Mouse (Mus musculus) stomach, postnatal 0 days (tissue): ENCODE data around the gene Palm. TPM values are rescaled to one million over a fixed set of nuclear protein-coding genes. Genes with fewer than 3 reads are reported as not detected.

ENCODE experiments used
- ATAC-seq: fragments of 200-750 bp; cut with Nextera tagmentation; 2 replicates; pipeline ENCODE4 v1.8.0; 2017; ENCODE audit not compliant: low FRiP score, low TSS enrichment
- DNase-seq: peaks from one replicate; pipeline ENCODE4 v3.0.0-alpha.2; 2016; ENCODE audit warnings: low spot score
- H3K27ac ChIP-seq: fragments of 300-500 bp; sonication (generic); replicated peaks from 2 replicates; pipeline ENCODE4 v1.5.1; 2014; ENCODE audit warnings: mild to moderate bottlenecking, control low read depth
- H3K27me3 ChIP-seq: fragments of 300-500 bp; sonication (generic); 2 replicates; pipeline ENCODE4 v1.6.1; 2014; ENCODE audit warnings: low read length; ENCODE audit not compliant: control insufficient read depth, insufficient read depth
- H3K36me3 ChIP-seq: fragments of 300-500 bp; sonication (generic); 2 replicates; pipeline ENCODE4 v1.6.1; 2014; ENCODE audit warnings: low read length, mixed read lengths; ENCODE audit not compliant: control insufficient read depth, insufficient read depth
- H3K4me1 ChIP-seq: fragments of 300-500 bp; sonication (generic); replicated peaks from 2 replicates; pipeline ENCODE4 v1.6.1; 2014; ENCODE audit warnings: antibody characterized with exemption; ENCODE audit not compliant: control insufficient read depth, insufficient read depth
- H3K4me2 ChIP-seq: fragments of 300-500 bp; sonication (generic); replicated peaks from 2 replicates; pipeline ENCODE4 v1.6.1; 2014; ENCODE audit warnings: low read depth, mild to moderate bottlenecking, control low read depth, moderate library complexity
- H3K4me3 ChIP-seq: fragments of 300-500 bp; sonication (generic); 2 replicates; pipeline ENCODE4 v1.5.1; 2014; ENCODE audit warnings: low read depth, low read length, control low read depth
- H3K9ac ChIP-seq: fragments of 300-500 bp; sonication (generic); 2 replicates; pipeline ENCODE4 v1.6.1; 2014; ENCODE audit warnings: mild to moderate bottlenecking, low read length, control low read depth, mixed read lengths
- H3K9me3 ChIP-seq: fragments of 300-500 bp; sonication (generic); 2 replicates; pipeline ENCODE4 v1.6.1; 2016; ENCODE audit warnings: low read length; ENCODE audit not compliant: control insufficient read depth
- CTCF ChIP-seq: IDR thresholded peaks from 2 replicates; pipeline ENCODE4 v1.5.1; 2016; ENCODE audit warnings: antibody characterized with exemption, low read depth, mild to moderate bottlenecking, moderate library complexity
- EP300 ChIP-seq: optimal IDR thresholded peaks from 2 replicates; pipeline ENCODE3; 2016; ENCODE audit warnings: antibody characterized with exemption
- WGBS: fragments of 180-500 bp; shearing (Covaris S2); extraction: QIAGEN DNeasy Blood & Tissue Kit; methylation state at CpG from one replicate; pipeline ENCODE4 v1.1.7; 2014; 5-methylcytosine and 5-hydroxymethylcytosine counted together
- polyA plus RNA-seq: library from polyadenylated mRNA; unstranded; fragments of >200 nt; fragmentation: Nextera tagmentation; extraction: Ambion mirVana; gene quantifications from 2 replicates; pipeline ENCODE4 v1.2.1, GENCODE M21; 2015

Gene Palm
- polyA plus RNA-seq, 1 experiment from 2014 or later, result 27.8 TPM

GRCm38 (mm10) chr10:79780664-79781015, 12.7 kb upstream of the Palm start:
- Histone ChIP-seq H3K9me3 (no peaks in the 10 kb centered on the region), H3K9ac (peak overlapping the region; percentile 27; the same call in 1 of the 2 replicates), H3K4me1 (peaks cover 2% of the 10 kb centered on the region; the same call in 1 of the 2 replicates), H3K4me2 (peak overlapping the region; percentile 62), H3K27ac (peak overlapping the region; percentile 37), H3K36me3 (no peaks in the 10 kb centered on the region), H3K27me3 (no peaks in the 10 kb centered on the region), H3K4me3 (peak overlapping the region; percentile 41)
- TF ChIP-seq EP300 (no peak), CTCF (no peak)
- DNase-seq, result no peak
- no peak; the same call in 1 of the 2 replicates for ATAC-seq
- WGBS, result 3% methylated on average over 13 of the region's 13 CpGs

GRCm38 (mm10) chr10:79781139-79781538, 12.2 kb upstream of the Palm start:
- Histone ChIP-seq H3K9me3 (no peaks in the 10 kb centered on the region), H3K9ac (peak overlapping the region; percentile 31; the same call in 1 of the 2 replicates), H3K27me3 (no peaks in the 10 kb centered on the region), H3K36me3 (no peaks in the 10 kb centered on the region), H3K27ac (peak overlapping the region; percentile 37), H3K4me3 (peak overlapping the region; percentile 41), H3K4me1 (peaks cover 2% of the 10 kb centered on the region; the same call in 1 of the 2 replicates), H3K4me2 (peak overlapping the region; percentile 62)
- TF ChIP-seq EP300, result no peak
- TF ChIP-seq CTCF, result no peak
- ATAC-seq, result no peak; the same call in 1 of the 2 replicates
- WGBS, result 29% methylated on average over 21 of the region's 21 CpGs
- DNase-seq, result no peak

- no peak overlapping the region for H3K9ac ChIP-seq
- no peak overlapping the region for H3K27ac ChIP-seq
- H3K27me3 ChIP-seq, result no peaks in the 10 kb centered on the region
- H3K4me3 ChIP-seq, result no peak overlapping the region
- 73% methylated on average over 5 of the region's 5 CpGs for WGBS
- peaks cover 2% of the 10 kb centered on the region; the same call in 1 of the 2 replicates for H3K4me1 ChIP-seq
- no peaks in the 10 kb centered on the region for H3K36me3 ChIP-seq
- no peak for DNase-seq
- ATAC-seq, result no peak
- H3K9me3 ChIP-seq, result no peaks in the 10 kb centered on the region
- TF ChIP-seq CTCF, result peak; percentile 18; the same call in 1 of the 2 replicates
- no peak for TF ChIP-seq EP300
- no peak overlapping the region for H3K4me2 ChIP-seq
Measured at GRCm38 (mm10) chr10:79781956-79782355, 11.4 kb upstream of the Palm start.

DNA sequence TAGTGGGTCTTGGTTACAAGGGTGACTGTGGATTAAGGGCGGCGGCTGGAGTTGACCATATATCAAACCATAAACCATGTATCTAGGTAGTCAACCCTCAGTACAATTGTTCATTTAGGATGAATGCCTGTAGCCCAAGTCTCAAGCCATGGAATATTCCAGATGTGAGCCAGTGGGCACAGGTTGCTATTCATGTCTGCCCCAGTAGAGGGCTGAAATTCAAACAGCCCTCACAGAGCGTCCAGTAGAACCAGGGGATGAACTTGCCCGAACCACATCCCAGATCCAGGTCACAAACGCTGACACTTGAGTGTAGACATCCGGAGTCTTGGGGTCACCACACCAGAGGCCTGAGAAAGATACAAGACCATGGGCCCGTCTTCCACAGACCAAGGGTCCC, 10.3 kb upstream of the Palm start:
- no peaks in the 10 kb centered on the region for H3K36me3 ChIP-seq
- WGBS, result 64% methylated on average over 7 of the region's 7 CpGs
- ATAC-seq (no peak), DNase-seq (no peak)
- no peaks in the 10 kb centered on the region for H3K9me3 ChIP-seq
- H3K9ac ChIP-seq, result no peak overlapping the region
- H3K27me3 ChIP-seq, result no peaks in the 10 kb centered on the region
- TF ChIP-seq EP300 (no peak), CTCF (peak; percentile 63)
- no peak overlapping the region for H3K27ac ChIP-seq
- H3K4me2 ChIP-seq, result no peak overlapping the region
- peaks cover 2% of the 10 kb centered on the region; the same call in 1 of the 2 replicates for H3K4me1 ChIP-seq
- no peak overlapping the region for H3K4me3 ChIP-seq

DNA sequence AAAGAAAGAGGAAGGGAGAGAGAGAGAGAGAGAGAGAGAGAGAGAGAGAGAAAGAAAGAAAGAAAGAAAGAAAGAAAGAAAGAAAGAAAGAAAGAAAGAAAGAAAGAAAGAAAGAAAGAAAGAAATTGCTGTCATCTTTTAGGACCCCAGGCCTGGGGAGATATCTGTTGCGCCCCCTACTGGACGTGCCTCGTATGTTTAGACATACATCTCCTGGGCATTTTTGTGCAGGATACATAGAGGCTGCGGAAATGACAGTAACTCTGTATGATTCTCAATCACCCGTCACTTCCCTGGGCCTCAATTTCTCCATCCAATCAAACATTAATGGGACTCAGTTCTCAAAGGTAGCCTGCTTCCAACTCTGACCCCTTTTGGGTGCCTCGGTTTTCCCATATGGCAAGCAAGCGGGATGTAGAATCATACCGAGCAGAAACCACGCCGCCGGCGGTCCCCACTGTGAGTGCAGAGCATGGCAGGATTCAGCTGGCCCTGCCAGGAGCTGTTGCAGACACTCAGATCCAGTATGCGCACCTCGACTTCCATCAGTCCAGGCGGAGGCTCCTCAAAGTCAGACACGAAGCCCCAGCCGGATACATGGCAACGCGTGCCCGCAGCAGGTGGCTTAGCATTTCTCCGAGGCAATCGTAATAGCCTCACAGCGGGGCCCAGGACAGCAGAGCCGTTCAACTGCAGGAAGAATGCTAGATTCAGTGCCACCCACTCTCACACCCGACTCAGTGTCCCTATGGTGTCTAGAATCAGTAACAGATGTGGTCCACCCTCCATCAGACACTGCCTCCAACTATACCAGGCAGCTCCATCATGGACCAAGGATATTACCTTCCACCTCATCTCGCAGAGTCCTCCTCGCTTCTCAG, 9.2 kb upstream of the Palm start:
- no peaks in the 10 kb centered on the region for H3K9me3 ChIP-seq
- H3K4me2 ChIP-seq, result no peak overlapping the region
- WGBS, result 53% methylated on average over 27 of the region's 27 CpGs
- H3K4me3 ChIP-seq, result no peak overlapping the region
- no peak overlapping the region for H3K9ac ChIP-seq
- TF ChIP-seq EP300 (no peak), CTCF (peak; percentile 68)
- H3K27me3 ChIP-seq, result no peaks in the 10 kb centered on the region
- H3K36me3 ChIP-seq, result no peaks in the 10 kb centered on the region
- no peak overlapping the region for H3K27ac ChIP-seq
- DNase-seq (no peak), ATAC-seq (no peak)
- no peaks in the 10 kb centered on the region; the same call in 1 of the 2 replicates for H3K4me1 ChIP-seq
